Mouse (Mus musculus): ENCODE data around the gene Pglyrp2.

GRCm38 (mm10) chr17:32382576-32382975 lies 41.4 kb downstream of the Pglyrp2 start:
- TF ChIP-seq CTCF (IDR thresholded peaks at IDR 0.05; ENCODE audit: low read depth) (no peak), EP300 (optimal IDR thresholded peaks at IDR 0.05) (no peak)
